Mouse (Mus musculus): Measurements from ENCODE around the gene Lce1j. TPM values are rescaled to one million over a fixed set of nuclear protein-coding genes. Genes with fewer than 3 reads are reported as not detected.
"Not testable (repeated sequence)": the region's sequence is repeated elsewhere in the genome, so short reads cannot be mapped to it uniquely, and the experiment has no call there.

The Lce1j gene
- polyA plus RNA-seq (2016; fragmentation: Nextera tagmentation; extraction: Ambion mirVana), result not detected in 2 replicates

GRCm38 (mm10) chr3:92790414-92790813 is at the start of gene Lce1j:
Gene Lce1j, minus strand, starts transcription at chr3:92790514.
- Histone ChIP-seq H3K36me3 (no peaks in the 10 kb centered on the region), H3K27ac (no peak within 1 kb of the TSS), H3K27me3 (ENCODE audit: insufficient read depth, poor library complexity, severe bottlenecking) (no peaks in the 10 kb centered on the region), H3K4me1 (no peaks in the 10 kb centered on the region), H3K9me3 (no peaks in the 10 kb centered on the region), H3K4me3 (no peak within 1 kb of the TSS)
- no peak for DNase-seq (ENCODE audit: low spot score)
- WGBS, result 76% methylated on average over 1 of the region's 1 CpGs

GRCm38 (mm10) chr3:92827108-92827507 is 36.8 kb upstream of the Lce1j start, which contains the start of gene Kprp:
Gene Kprp, minus strand, starts transcription at chr3:92827247.
- Histone ChIP-seq H3K4me1 (no peaks in the 10 kb centered on the region), H3K9me3 (no peaks in the 10 kb centered on the region), H3K27me3 (ENCODE audit: insufficient read depth, poor library complexity, severe bottlenecking) (no peaks in the 10 kb centered on the region), H3K27ac (no peak within 1 kb of the TSS), H3K36me3 (no peaks in the 10 kb centered on the region), H3K4me3 (no peak within 1 kb of the TSS)
- WGBS, result 32% methylated on average over 1 of the region's 1 CpGs
- no peak for DNase-seq (ENCODE audit: low spot score)

- WGBS, result 44% methylated on average over 1 of the region's 1 CpGs
- Histone ChIP-seq H3K9me3 (no peaks in the 10 kb centered on the region), H3K4me1 (no peaks in the 10 kb centered on the region), H3K27ac (no peak overlapping the region), H3K27me3 (ENCODE audit: insufficient read depth, poor library complexity, severe bottlenecking) (no peaks in the 10 kb centered on the region), H3K36me3 (no peaks in the 10 kb centered on the region), H3K4me3 (no peak overlapping the region)
- no peak for DNase-seq (ENCODE audit: low spot score)
Observed at GRCm38 (mm10) chr3:92825808-92826207, 35.5 kb upstream of the Lce1j start.

GRCm38 (mm10) chr3:92816036-92816435 is 25.7 kb upstream of the Lce1j start:
- H3K4me3 ChIP-seq; DNase-seq (ENCODE audit: low spot score); H3K27me3 ChIP-seq (ENCODE audit: insufficient read depth, poor library complexity, severe bottlenecking); H3K9me3 ChIP-seq; H3K27ac ChIP-seq; H3K36me3 ChIP-seq; H3K4me1 ChIP-seq: not testable (repeated sequence)
- WGBS, result 88% methylated on average over 2 of the region's 2 CpGs

- no peak for DNase-seq (ENCODE audit: low spot score)
- Histone ChIP-seq H3K36me3 (no peaks in the 10 kb centered on the region), H3K27ac (no peak overlapping the region), H3K27me3 (ENCODE audit: insufficient read depth, poor library complexity, severe bottlenecking) (no peaks in the 10 kb centered on the region), H3K4me1 (no peaks in the 10 kb centered on the region), H3K9me3 (no peaks in the 10 kb centered on the region), H3K4me3 (no peak overlapping the region)
- 89% methylated on average over 3 of the region's 3 CpGs for WGBS
Observed at GRCm38 (mm10) chr3:92815581-92815980, 25.3 kb upstream of the Lce1j start.

GRCm38 (mm10) chr3:92807791-92808190 is 17.5 kb upstream of the Lce1j start, which contains the start of gene Lce1k:
Gene Lce1k, minus strand, starts transcription at chr3:92807891.
- no peaks in the 10 kb centered on the region for H3K9me3 ChIP-seq
- H3K27me3 ChIP-seq (ENCODE audit: insufficient read depth, poor library complexity, severe bottlenecking), result no peaks in the 10 kb centered on the region
- DNase-seq (ENCODE audit: low spot score), result no peak
- H3K4me3 ChIP-seq, result no peak within 1 kb of the TSS
- H3K36me3 ChIP-seq, result no peaks in the 10 kb centered on the region
- no peak within 1 kb of the TSS for H3K27ac ChIP-seq
- no peaks in the 10 kb centered on the region for H3K4me1 ChIP-seq

DNA sequence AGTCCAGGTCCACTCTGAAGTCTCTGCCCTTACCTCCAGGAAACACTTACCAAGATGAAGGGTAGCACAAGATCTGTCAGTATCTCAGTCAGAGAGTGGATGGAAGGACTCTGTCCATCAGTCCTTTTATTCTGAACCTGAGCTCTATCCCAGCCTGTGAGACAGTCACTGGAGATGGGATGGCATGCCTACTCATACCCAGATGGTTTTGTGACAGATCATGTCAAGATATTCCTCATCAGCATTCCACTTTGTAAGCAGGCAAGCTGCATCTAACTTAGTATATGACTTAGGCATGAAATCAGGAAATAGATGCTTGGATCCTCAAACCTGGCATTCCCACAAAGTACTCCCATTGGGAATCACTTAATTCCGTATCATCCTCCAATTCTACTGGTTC is 11.5 kb downstream of the Lce1j start, which contains the start of gene Lce1i:
Gene Lce1i (minus strand): TSS at position 101 of the 400 bp plus-strand sequence.
- 67% methylated on average over 1 of the region's 1 CpGs for WGBS
- H3K4me1 ChIP-seq, result no peaks in the 10 kb centered on the region
- H3K9me3 ChIP-seq, result no peaks in the 10 kb centered on the region
- H3K4me3 ChIP-seq, result no peak within 1 kb of the TSS
- no peaks in the 10 kb centered on the region for H3K27me3 ChIP-seq (ENCODE audit: insufficient read depth, poor library complexity, severe bottlenecking)
- H3K36me3 ChIP-seq, result no peaks in the 10 kb centered on the region
- DNase-seq (ENCODE audit: low spot score), result no peak
- no peak within 1 kb of the TSS for H3K27ac ChIP-seq

GRCm38 (mm10) chr3:92771573-92771972 is 18.7 kb downstream of the Lce1j start:
- DNase-seq (ENCODE audit: low spot score), result no peak
- WGBS, result 19% methylated on average over 3 of the region's 3 CpGs
- no peaks in the 10 kb centered on the region for H3K36me3 ChIP-seq
- no peak overlapping the region for H3K4me3 ChIP-seq
- H3K27me3 ChIP-seq (ENCODE audit: insufficient read depth, poor library complexity, severe bottlenecking), result no peaks in the 10 kb centered on the region
- no peaks in the 10 kb centered on the region for H3K9me3 ChIP-seq
- no peak overlapping the region for H3K27ac ChIP-seq
- H3K4me1 ChIP-seq, result no peaks in the 10 kb centered on the region

GRCm38 (mm10) chr3:92764965-92765364 is 25.3 kb downstream of the Lce1j start, which contains the start of gene Lce1h:
Gene Lce1h, minus strand, starts transcription at chr3:92765065.
- Histone ChIP-seq H3K4me1 (no peaks in the 10 kb centered on the region), H3K9me3 (no peaks in the 10 kb centered on the region), H3K27ac (no peak within 1 kb of the TSS), H3K4me3 (no peak within 1 kb of the TSS), H3K27me3 (ENCODE audit: insufficient read depth, poor library complexity, severe bottlenecking) (no peaks in the 10 kb centered on the region), H3K36me3 (no peaks in the 10 kb centered on the region)
- DNase-seq (ENCODE audit: low spot score), result no peak
- 86% methylated on average over 1 of the region's 1 CpGs for WGBS

- DNase-seq (ENCODE audit: low spot score), result no peak
- Histone ChIP-seq H3K9me3 (no peaks in the 10 kb centered on the region), H3K4me1 (no peaks in the 10 kb centered on the region), H3K27ac (no peak overlapping the region), H3K4me3 (no peak overlapping the region), H3K27me3 (ENCODE audit: insufficient read depth, poor library complexity, severe bottlenecking) (no peaks in the 10 kb centered on the region), H3K36me3 (no peaks in the 10 kb centered on the region)
- WGBS, result 39% methylated on average over 3 of the region's 3 CpGs
Observed at GRCm38 (mm10) chr3:92753197-92753596, 37.1 kb downstream of the Lce1j start.

DNA sequence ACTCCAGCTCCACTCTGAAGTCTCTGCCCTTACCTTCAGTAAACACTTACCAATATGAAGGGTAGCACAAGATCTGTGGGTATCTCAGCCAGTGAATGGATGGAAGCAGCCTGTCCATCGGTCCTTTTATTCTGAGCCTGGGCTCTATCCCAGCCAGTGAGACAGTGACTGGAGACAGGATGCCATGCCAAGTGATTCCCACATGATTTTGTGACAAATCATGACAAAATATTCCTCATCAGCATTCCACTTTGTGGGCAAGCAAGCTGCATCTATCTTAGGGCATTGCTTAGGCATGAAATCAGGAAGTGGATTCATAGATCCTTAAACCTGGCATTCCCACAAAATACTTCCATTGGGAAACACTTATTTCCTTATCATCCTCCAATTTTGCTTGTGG is 38.1 kb downstream of the Lce1j start, which contains the start of gene Lce1g:
Gene Lce1g (minus strand): TSS at position 101 of the 400 bp plus-strand sequence.
- H3K27ac ChIP-seq, result no peak within 1 kb of the TSS

GRCm38 (mm10) chr3:92738996-92739395 is 51.3 kb downstream of the Lce1j start, which contains the start of gene Gm38119:
Gene Gm38119, minus strand, starts transcription at chr3:92739096.
- 87% methylated on average over 1 of the region's 1 CpGs for WGBS
- H3K36me3 ChIP-seq, result no peaks in the 10 kb centered on the region
- no peak for DNase-seq (ENCODE audit: low spot score)
- no peaks in the 10 kb centered on the region for H3K27me3 ChIP-seq (ENCODE audit: insufficient read depth, poor library complexity, severe bottlenecking)
- H3K27ac ChIP-seq, result no peak within 1 kb of the TSS
- no peaks in the 10 kb centered on the region for H3K4me1 ChIP-seq
- H3K4me3 ChIP-seq, result no peak within 1 kb of the TSS
- H3K9me3 ChIP-seq, result no peaks in the 10 kb centered on the region

More for the DNA sequence above, 38.1 kb downstream of the Lce1j start, which contains the start of gene Lce1g:
- no peak for DNase-seq (ENCODE audit: low spot score)
- 88% methylated on average over 1 of the region's 1 CpGs for WGBS
- Histone ChIP-seq H3K36me3 (no peaks in the 10 kb centered on the region), H3K4me3 (no peak within 1 kb of the TSS), H3K4me1 (no peaks in the 10 kb centered on the region), H3K27me3 (ENCODE audit: insufficient read depth, poor library complexity, severe bottlenecking) (no peaks in the 10 kb centered on the region), H3K9me3 (no peaks in the 10 kb centered on the region)
